Mouse (Mus musculus) embryonic facial prominence, embryonic 13.5 days (tissue): ENCODE results near the gene Gng11. TPM values are rescaled to one million over a fixed set of nuclear protein-coding genes. Genes with fewer than 3 reads are reported as not detected.

Experiments
- polyA plus RNA-seq: library from polyadenylated mRNA; unstranded; fragments of >200 nt; fragmentation: Nextera tagmentation; extraction: Ambion mirVana; gene quantifications from 2 replicates; pipeline ENCODE4 v1.2.1, GENCODE M21; 2015

The Gng11 gene
- polyA plus RNA-seq, 1 experiment from 2014 or later = 70.9 TPM

Other genes with a start within 250 kb of the Gng11 start
- 0.28 and 0.44 TPM in 2 replicates for gene Calcr, start 239.2 kb upstream of the Gng11 start, polyA plus RNA-seq
- 1.5 TPM in 2 replicates for gene Tfpi2, start 15.0 kb upstream of the Gng11 start, polyA plus RNA-seq
- 0.30 and 0.41 TPM in 2 replicates for gene Gngt1, start 10.1 kb upstream of the Gng11 start, polyA plus RNA-seq
- gene Bet1, start 83.1 kb downstream of the Gng11 start, polyA plus RNA-seq = 82.6 and 84.3 TPM in 2 replicates